Mouse (Mus musculus) lung, postnatal 14 days (tissue): ENCODE results near the gene Arhgef38.

Experiments
- DNase-seq: peaks from one replicate; pipeline ENCODE4 v3.0.0; 2021

Gene Arhgef38

GRCm38 (mm10) chr3:133234821-133235295 lies at the start of gene Arhgef38:
TSS of gene Arhgef38 (minus strand) at chr3:133234949.
- peak; percentile 47 for DNase-seq

GRCm38 (mm10) chr3:133271887-133272286 lies 37.1 kb upstream of the Arhgef38 start:
- DNase-seq, result peak; percentile 92

- no peak for DNase-seq
Observed at GRCm38 (mm10) chr3:133258860-133259259, 24.1 kb upstream of the Arhgef38 start.

- DNase-seq, result no peak
Observed at GRCm38 (mm10) chr3:133255842-133256241, 21.1 kb upstream of the Arhgef38 start.

GRCm38 (mm10) chr3:133244027-133244426 lies 9.3 kb upstream of the Arhgef38 start:
- DNase-seq, result no peak

- DNase-seq, result no peak
Observed at GRCm38 (mm10) chr3:133241916-133242315, 7.2 kb upstream of the Arhgef38 start.

- DNase-seq, result no peak
Observed at GRCm38 (mm10) chr3:133233993-133234392, 756 bp downstream of the Arhgef38 start.

GRCm38 (mm10) chr3:133230427-133230826 lies 4.3 kb downstream of the Arhgef38 start:
- no peak for DNase-seq

- no peak for DNase-seq
Observed at GRCm38 (mm10) chr3:133229594-133229993, 5.2 kb downstream of the Arhgef38 start.

GRCm38 (mm10) chr3:133227258-133228012 lies 7.3 kb downstream of the Arhgef38 start:
- DNase-seq, result no peak

GRCm38 (mm10) chr3:133218501-133218900 lies 16.2 kb downstream of the Arhgef38 start:
- no peak for DNase-seq

GRCm38 (mm10) chr3:133215198-133215819 lies 19.4 kb downstream of the Arhgef38 start:
- no peak for DNase-seq

GRCm38 (mm10) chr3:133213434-133214114 lies 21.2 kb downstream of the Arhgef38 start:
- no peak for DNase-seq

GRCm38 (mm10) chr3:133211324-133211723 lies 23.4 kb downstream of the Arhgef38 start:
- DNase-seq, result no peak

- DNase-seq, result no peak
Observed at GRCm38 (mm10) chr3:133203713-133204112, 31.0 kb downstream of the Arhgef38 start.

- DNase-seq, result no peak
Observed at GRCm38 (mm10) chr3:133202171-133202570, 32.6 kb downstream of the Arhgef38 start.

GRCm38 (mm10) chr3:133188930-133189329 lies 45.8 kb downstream of the Arhgef38 start:
- DNase-seq, result no peak

- DNase-seq, result no peak
Observed at GRCm38 (mm10) chr3:133187524-133187923, 47.2 kb downstream of the Arhgef38 start.

GRCm38 (mm10) chr3:133176033-133176750 lies 58.6 kb downstream of the Arhgef38 start:
- DNase-seq, result no peak

- no peak for DNase-seq
Observed at GRCm38 (mm10) chr3:133172291-133172690, 62.5 kb downstream of the Arhgef38 start.

- DNase-seq, result no peak
Observed at GRCm38 (mm10) chr3:133169737-133170136, 65.0 kb downstream of the Arhgef38 start.

GRCm38 (mm10) chr3:133167550-133167949 lies 67.2 kb downstream of the Arhgef38 start:
- no peak for DNase-seq

- no peak for DNase-seq
Observed at GRCm38 (mm10) chr3:133165130-133165529, 69.6 kb downstream of the Arhgef38 start.
